Mouse (Mus musculus) brain, embryonic 14.5 days (tissue): ENCODE data around the gene Ppara.

Experiments
- CTCF ChIP-seq: fragments of 200-500 bp; IDR thresholded peaks from 2 replicates; pipeline ENCODE4 v1.5.1; 2012; ENCODE audit warnings: inconsistent platforms, mild to moderate bottlenecking, moderate library complexity, borderline replicate concordance; ENCODE audit not compliant: insufficient read depth, insufficient read length; ENCODE audit errors: extremely low read depth
- POLR2A ChIP-seq: fragments of 200-500 bp; IDR thresholded peaks from 2 replicates; pipeline ENCODE4 v1.6.1; 2012; ENCODE audit warnings: mild to moderate bottlenecking, inconsistent platforms, borderline replicate concordance; ENCODE audit not compliant: poor library complexity, insufficient read depth, insufficient read length, severe bottlenecking; ENCODE audit errors: extremely low read depth

DNA sequence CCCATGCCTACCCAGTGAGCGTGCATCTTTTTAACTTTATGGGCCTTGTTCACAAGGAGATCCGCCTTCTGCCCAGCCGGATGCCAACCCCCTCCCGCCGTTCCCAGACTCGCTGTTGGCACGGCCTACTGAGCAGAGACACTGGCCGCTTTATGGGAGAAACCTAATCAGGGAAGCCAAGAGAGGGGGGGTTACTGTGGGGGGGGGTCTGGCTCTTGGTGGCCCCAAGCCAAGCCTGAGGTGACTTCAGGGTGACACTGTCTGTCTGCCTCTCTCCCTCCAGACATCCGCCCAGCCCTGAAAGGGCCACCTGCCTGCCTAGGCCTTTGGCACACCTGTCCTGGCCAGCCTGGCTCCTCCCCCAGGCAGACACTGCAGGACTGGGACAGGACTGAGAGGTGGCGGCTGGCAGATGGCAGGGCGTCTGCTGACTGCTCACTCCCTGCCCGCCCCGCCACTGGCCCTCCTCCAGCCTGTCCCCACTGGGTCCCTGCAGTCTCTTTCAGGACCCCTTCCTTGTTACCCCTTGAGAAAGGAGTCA is 32.3 kb upstream of the Ppara start:
- TF ChIP-seq CTCF, result no peak
- TF ChIP-seq POLR2A, result no peak
